Mouse (Mus musculus): ENCODE data around the gene Sohlh1. TPM values are rescaled to one million over a fixed set of nuclear protein-coding genes. Genes with fewer than 3 reads are reported as not detected.
A peak's percentile ranks its signal among the peaks of the same experiment; 100 is the strongest.

Sohlh1 gene
- total RNA-seq, 1 experiment = 0.22 TPM

- no peak overlapping the region for H3K9ac ChIP-seq (ENCODE audit: insufficient read depth, low read depth, low read length, poor library complexity, severe bottlenecking)
- H3K36me3 ChIP-seq (ENCODE audit: control insufficient read depth, insufficient read depth, low read length, poor library complexity, severe bottlenecking) = no peaks in the 10 kb centered on the region
- H3K4me1 ChIP-seq (ENCODE audit: control insufficient read depth in 2 of 2, insufficient read depth in 2 of 2, low read length in 2 of 2, poor library complexity in 1 of 2) = no peaks in the 10 kb centered on the region
- in situ Hi-C loops (cut with MboI; ENCODE audit: low sequenced_read_pairs in 2 of 2, unreplicated experiment in 2 of 2) = no loop called here
- no peak for DNase-seq (ENCODE audit: low read depth, low spot score)
- TF ChIP-seq CHD2 (IDR thresholded peaks at IDR 0.05; ENCODE audit: low read depth, low read length) (no peak), HCFC1 (IDR thresholded peaks at IDR 0.05; ENCODE audit: borderline replicate concordance, insufficient read depth, low read length) (no peak), ZNF384 (IDR thresholded peaks at IDR 0.05; ENCODE audit: low read depth, low read length) (no peak), ZC3H11A (IDR thresholded peaks at IDR 0.05; ENCODE audit: borderline replicate concordance, low read depth, low read length) (no peak), MAFK (IDR thresholded peaks at IDR 0.05; ENCODE audit: insufficient read depth, low read depth, low read length) (no peak)
- no peaks in the 10 kb centered on the region for H3K9me3 ChIP-seq (ENCODE audit: control insufficient read depth, insufficient read depth, low read depth, low read length)
- no peak overlapping the region for H3K27ac ChIP-seq (ENCODE audit: insufficient read depth, low read depth, low read length, poor library complexity, severe bottlenecking)
- no peak overlapping the region for H3K4me3 ChIP-seq (ENCODE audit: insufficient read depth in 1 of 2, low read depth in 1 of 2, low read length in 2 of 2, poor library complexity in 1 of 2, severe bottlenecking in 1 of 2)
Observed at GRCm38 (mm10) chr2:25842758-25843157, 4.3 kb downstream of the Sohlh1 start.

- no peak for DNase-seq (ENCODE audit: low read depth, low spot score)
- in situ Hi-C loops (cut with MboI; ENCODE audit: low sequenced_read_pairs in 2 of 2, unreplicated experiment in 2 of 2) = no loop called here
- Histone ChIP-seq H3K27ac (ENCODE audit: insufficient read depth, low read depth, low read length, poor library complexity, severe bottlenecking) (no peak overlapping the region), H3K4me1 (ENCODE audit: control insufficient read depth in 2 of 2, insufficient read depth in 2 of 2, low read length in 2 of 2, poor library complexity in 1 of 2) (no peaks in the 10 kb centered on the region), H3K36me3 (ENCODE audit: control insufficient read depth, insufficient read depth, low read length, poor library complexity, severe bottlenecking) (no peaks in the 10 kb centered on the region), H3K4me3 (ENCODE audit: insufficient read depth in 1 of 2, low read depth in 1 of 2, low read length in 2 of 2, poor library complexity in 1 of 2, severe bottlenecking in 1 of 2) (no peak overlapping the region), H3K9ac (ENCODE audit: insufficient read depth, low read depth, low read length, poor library complexity, severe bottlenecking) (no peak overlapping the region), H3K9me3 (ENCODE audit: control insufficient read depth, insufficient read depth, low read depth, low read length) (no peaks in the 10 kb centered on the region)
- no peak for TF ChIP-seq ZNF384 (IDR thresholded peaks at IDR 0.05; ENCODE audit: low read depth, low read length)
- TF ChIP-seq MAFK (IDR thresholded peaks at IDR 0.05; ENCODE audit: insufficient read depth, low read depth, low read length) = no peak
- no peak for TF ChIP-seq CHD2 (IDR thresholded peaks at IDR 0.05; ENCODE audit: low read depth, low read length)
- TF ChIP-seq HCFC1 (IDR thresholded peaks at IDR 0.05; ENCODE audit: borderline replicate concordance, insufficient read depth, low read length) = no peak
- TF ChIP-seq ZC3H11A (IDR thresholded peaks at IDR 0.05; ENCODE audit: borderline replicate concordance, low read depth, low read length) = no peak
Observed at GRCm38 (mm10) chr2:25842161-25842560, 4.9 kb downstream of the Sohlh1 start.

- H3K27ac ChIP-seq (ENCODE audit: insufficient read depth, low read depth, low read length, poor library complexity, severe bottlenecking) = no peak overlapping the region
- no peaks in the 10 kb centered on the region for H3K9me3 ChIP-seq (ENCODE audit: control insufficient read depth, insufficient read depth, low read depth, low read length)
- H3K36me3 ChIP-seq (ENCODE audit: control insufficient read depth, insufficient read depth, low read length, poor library complexity, severe bottlenecking) = no peaks in the 10 kb centered on the region
- in situ Hi-C loops (cut with MboI; ENCODE audit: low sequenced_read_pairs in 2 of 2, unreplicated experiment in 2 of 2) = loop anchor here in 1 of 2 experiments (10.0 kb wide), 1 partner anchor 89 kb away; no protein-coding TSS in a partner anchor
- no peak overlapping the region for H3K9ac ChIP-seq (ENCODE audit: insufficient read depth, low read depth, low read length, poor library complexity, severe bottlenecking)
- TF ChIP-seq ZC3H11A (IDR thresholded peaks at IDR 0.05; ENCODE audit: borderline replicate concordance, low read depth, low read length) (peak; percentile 63; the same call in 1 of the 2 replicates), HCFC1 (IDR thresholded peaks at IDR 0.05; ENCODE audit: borderline replicate concordance, insufficient read depth, low read length) (no peak), ZNF384 (IDR thresholded peaks at IDR 0.05; ENCODE audit: low read depth, low read length) (no peak), MAFK (IDR thresholded peaks at IDR 0.05; ENCODE audit: insufficient read depth, low read depth, low read length) (no peak), CHD2 (IDR thresholded peaks at IDR 0.05; ENCODE audit: low read depth, low read length) (no peak)
- no peak overlapping the region for H3K4me3 ChIP-seq (ENCODE audit: insufficient read depth in 1 of 2, low read depth in 1 of 2, low read length in 2 of 2, poor library complexity in 1 of 2, severe bottlenecking in 1 of 2)
- no peaks in the 10 kb centered on the region for H3K4me1 ChIP-seq (ENCODE audit: control insufficient read depth in 2 of 2, insufficient read depth in 2 of 2, low read length in 2 of 2, poor library complexity in 1 of 2)
- DNase-seq (ENCODE audit: low read depth, low spot score) = peak; percentile 63
Observed at GRCm38 (mm10) chr2:25836291-25836690, 10.8 kb downstream of the Sohlh1 start.

GRCm38 (mm10) chr2:25830786-25831185 is 16.3 kb downstream of the Sohlh1 start:
- in situ Hi-C loops (cut with MboI; ENCODE audit: low sequenced_read_pairs in 2 of 2, unreplicated experiment in 2 of 2) = loop anchor here in 1 of 2 experiments (10.0 kb wide), 1 partner anchor 94 kb away; no protein-coding TSS in a partner anchor
- TF ChIP-seq MAFK (IDR thresholded peaks at IDR 0.05; ENCODE audit: insufficient read depth, low read depth, low read length) (no peak), HCFC1 (IDR thresholded peaks at IDR 0.05; ENCODE audit: borderline replicate concordance, insufficient read depth, low read length) (no peak), CHD2 (IDR thresholded peaks at IDR 0.05; ENCODE audit: low read depth, low read length) (no peak), ZNF384 (IDR thresholded peaks at IDR 0.05; ENCODE audit: low read depth, low read length) (no peak), ZC3H11A (IDR thresholded peaks at IDR 0.05; ENCODE audit: borderline replicate concordance, low read depth, low read length) (no peak)
- no peaks in the 10 kb centered on the region for H3K36me3 ChIP-seq (ENCODE audit: control insufficient read depth, insufficient read depth, low read length, poor library complexity, severe bottlenecking)
- H3K4me1 ChIP-seq (ENCODE audit: control insufficient read depth in 2 of 2, insufficient read depth in 2 of 2, low read length in 2 of 2, poor library complexity in 1 of 2) = no peaks in the 10 kb centered on the region
- no peak overlapping the region for H3K4me3 ChIP-seq (ENCODE audit: insufficient read depth in 1 of 2, low read depth in 1 of 2, low read length in 2 of 2, poor library complexity in 1 of 2, severe bottlenecking in 1 of 2)
- H3K27ac ChIP-seq (ENCODE audit: insufficient read depth, low read depth, low read length, poor library complexity, severe bottlenecking) = no peak overlapping the region
- no peak overlapping the region for H3K9ac ChIP-seq (ENCODE audit: insufficient read depth, low read depth, low read length, poor library complexity, severe bottlenecking)
- DNase-seq (ENCODE audit: low read depth, low spot score) = no peak
- H3K9me3 ChIP-seq (ENCODE audit: control insufficient read depth, insufficient read depth, low read depth, low read length) = no peaks in the 10 kb centered on the region

All from ES-E14 (cell line).